Mouse (Mus musculus) T-cell, adult 66 days (primary cell): ENCODE measurements around the gene Tgfbi. TPM values are rescaled to one million over a fixed set of nuclear protein-coding genes. Genes with fewer than 3 reads are reported as not detected.

ENCODE experiments used
- total RNA-seq, 2 experiments: library from RNA; stranded (reverse); gene quantifications; 3 replicates in 1 of 2; 4 replicates in 1 of 2; pipeline ENCODE4 v1.2.4; 2023

Tgfbi gene
- total RNA-seq = 1 to 10 TPM; 1.5 to 1.9 TPM

GRCm38 (mm10) chr13:56609103-56609856, at the start of gene Tgfbi:
TSS of gene Tgfbi (plus strand) at chr13:56609523.

Other genes starting within 250 kb of the Tgfbi start
- gene Gm3045, start 182.9 kb upstream of the Tgfbi start, total RNA-seq = not detected
- not detected for gene Slc25a48, start 171.2 kb upstream of the Tgfbi start, total RNA-seq
- gene Il9, start 127.3 kb upstream of the Tgfbi start, total RNA-seq = not detected
- gene Fbxl21, start 87.1 kb upstream of the Tgfbi start, total RNA-seq = 1 to 10 TPM in 1 of 2 experiments, under 1 TPM in 1; 0.68 to 1.7 TPM
- not detected for gene Lect2, start 61.0 kb upstream of the Tgfbi start, total RNA-seq
- gene Smad5, start 93.5 kb downstream of the Tgfbi start, total RNA-seq = 10 to 100 TPM; 53.4 to 54.0 TPM
- not detected for gene Gm45623, start 144.3 kb downstream of the Tgfbi start, total RNA-seq